Mouse (Mus musculus): ENCODE results near the gene Eif5a2.
"Not testable (repeated sequence)": the region's sequence is repeated elsewhere in the genome, so short reads cannot be mapped to it uniquely, and the experiment has no call there.

Eif5a2 gene

GRCm38 (mm10) chr3:28780994-28781393 lies at the start of gene Eif5a2:
Gene Eif5a2 (plus strand): TSS chr3:28781276.
- peak; percentile 86 for DNase-seq (ENCODE audit: low read depth, low spot score)

- DNase-seq (ENCODE audit: low read depth, low spot score), result no peak
These were observed 46.4 kb upstream of the Eif5a2 start for GRCm38 (mm10) chr3:28734712-28735111.

GRCm38 (mm10) chr3:28736981-28737380 lies 44.1 kb upstream of the Eif5a2 start:
- no peak for DNase-seq (ENCODE audit: low read depth, low spot score)

- DNase-seq (ENCODE audit: low read depth, low spot score), result no peak
These were observed 40.7 kb upstream of the Eif5a2 start for GRCm38 (mm10) chr3:28740353-28740752.

- no peak for DNase-seq (ENCODE audit: low read depth, low spot score)
These were observed 37.8 kb upstream of the Eif5a2 start for GRCm38 (mm10) chr3:28743251-28743650.

- DNase-seq (ENCODE audit: low read depth, low spot score), result peak; percentile 61
These were observed 35.1 kb upstream of the Eif5a2 start for GRCm38 (mm10) chr3:28745835-28746483.

GRCm38 (mm10) chr3:28748151-28748550 lies 32.9 kb upstream of the Eif5a2 start:
- no peak for DNase-seq (ENCODE audit: low read depth, low spot score)

GRCm38 (mm10) chr3:28748956-28749355 lies 32.1 kb upstream of the Eif5a2 start:
- no peak for DNase-seq (ENCODE audit: low read depth, low spot score)

GRCm38 (mm10) chr3:28755477-28755876 lies 25.6 kb upstream of the Eif5a2 start:
- DNase-seq (ENCODE audit: low read depth, low spot score), result no peak

- DNase-seq (ENCODE audit: low read depth, low spot score), result no peak
These were observed 19.8 kb upstream of the Eif5a2 start for GRCm38 (mm10) chr3:28761225-28761789.

GRCm38 (mm10) chr3:28766935-28767334 lies 14.1 kb upstream of the Eif5a2 start:
- no peak for DNase-seq (ENCODE audit: low read depth, low spot score)

GRCm38 (mm10) chr3:28768222-28768621 lies 12.9 kb upstream of the Eif5a2 start:
- DNase-seq (ENCODE audit: low read depth, low spot score), result no peak

- not testable (repeated sequence) for DNase-seq (ENCODE audit: low read depth, low spot score)
These were observed 8.2 kb upstream of the Eif5a2 start for GRCm38 (mm10) chr3:28772919-28773318.

GRCm38 (mm10) chr3:28775361-28775760 lies 5.7 kb upstream of the Eif5a2 start:
- no peak for DNase-seq (ENCODE audit: low read depth, low spot score)

- DNase-seq (ENCODE audit: low read depth, low spot score), result no peak
These were observed 5.1 kb upstream of the Eif5a2 start for GRCm38 (mm10) chr3:28775958-28776357.

- DNase-seq (ENCODE audit: low read depth, low spot score), result no peak
These were observed 4.6 kb upstream of the Eif5a2 start for GRCm38 (mm10) chr3:28776491-28776890.

- no peak for DNase-seq (ENCODE audit: low read depth, low spot score)
These were observed 565 bp upstream of the Eif5a2 start for GRCm38 (mm10) chr3:28780511-28780910.

- no peak for DNase-seq (ENCODE audit: low read depth, low spot score)
These were observed 346 bp downstream of the Eif5a2 start for GRCm38 (mm10) chr3:28781422-28781821.

- no peak for DNase-seq (ENCODE audit: low read depth, low spot score)
These were observed 772 bp downstream of the Eif5a2 start for GRCm38 (mm10) chr3:28781848-28782247.

- DNase-seq (ENCODE audit: low read depth, low spot score), result no peak
These were observed 3.1 kb downstream of the Eif5a2 start for GRCm38 (mm10) chr3:28784176-28784575.

- no peak for DNase-seq (ENCODE audit: low read depth, low spot score)
These were observed 13.8 kb downstream of the Eif5a2 start for GRCm38 (mm10) chr3:28794835-28795234.

- DNase-seq (ENCODE audit: low read depth, low spot score), result peak; percentile 95
These were observed 24.4 kb downstream of the Eif5a2 start, which contains the start of gene Rpl22l1 for GRCm38 (mm10) chr3:28805301-28806097. Gene Rpl22l1 (plus strand): TSS chr3:28805436.
